Mouse (Mus musculus) heart, embryonic 15.5 days (tissue): ENCODE results near the gene Ppox. TPM values are rescaled to one million over a fixed set of nuclear protein-coding genes. Genes with fewer than 3 reads are reported as not detected.
A peak's percentile ranks its signal among the peaks of the same experiment; 100 is the strongest.
"Not testable (repeated sequence)": the region's sequence is repeated elsewhere in the genome, so short reads cannot be mapped to it uniquely, and the experiment has no call there.

ENCODE experiments used
- ATAC-seq: fragments of 200-750 bp; cut with Nextera tagmentation; replicated peaks from 2 replicates; pipeline ENCODE4 v1.8.0; 2017; ENCODE audit warnings: low read depth, moderate TSS enrichment; ENCODE audit not compliant: insufficient number of reproducible peaks, insufficient read depth, low FRiP score
- H3K27ac ChIP-seq: fragments of 300-500 bp; sonication (generic); 2 replicates; pipeline ENCODE4 v1.5.1; 2015; ENCODE audit warnings: mild to moderate bottlenecking, inconsistent platforms
- H3K27me3 ChIP-seq: fragments of 300-500 bp; sonication (generic); 2 replicates; pipeline ENCODE4 v1.6.1; 2015; ENCODE audit warnings: inconsistent platforms
- H3K36me3 ChIP-seq: fragments of 300-500 bp; sonication (generic); 2 replicates; pipeline ENCODE4 v1.6.1; 2015; ENCODE audit warnings: mild to moderate bottlenecking, inconsistent platforms
- H3K4me1 ChIP-seq: fragments of 300-500 bp; sonication (generic); replicated peaks from 2 replicates; pipeline ENCODE4 v1.6.1; 2015; ENCODE audit warnings: inconsistent platforms
- H3K4me2 ChIP-seq: fragments of 300-500 bp; sonication (generic); 2 replicates; pipeline ENCODE4 v1.6.1; 2015; ENCODE audit warnings: inconsistent platforms, mild to moderate bottlenecking, moderate library complexity
- H3K4me3 ChIP-seq: fragments of 300-500 bp; sonication (generic); 2 replicates; pipeline ENCODE4 v1.5.1; 2015; ENCODE audit warnings: mild to moderate bottlenecking, inconsistent platforms
- H3K9ac ChIP-seq: fragments of 300-500 bp; sonication (generic); 2 replicates; pipeline ENCODE4 v1.6.1; 2015; ENCODE audit warnings: mild to moderate bottlenecking, inconsistent platforms
- H3K9me3 ChIP-seq: fragments of 300-500 bp; sonication (generic); replicated peaks from 2 replicates; pipeline ENCODE4 v1.6.1; 2016; ENCODE audit warnings: inconsistent platforms
- WGBS: fragments of 180-500 bp; shearing (Covaris S2); methylation state at CpG from one replicate; pipeline ENCODE4 v1.1.7; 2015; ENCODE audit warnings: mixed read lengths; 5-methylcytosine and 5-hydroxymethylcytosine counted together
- polyA plus RNA-seq: library from polyadenylated mRNA; unstranded; fragments of >200 nt; fragmentation: Nextera tagmentation; extraction: Ambion mirVana; gene quantifications from 2 replicates; pipeline ENCODE4 v1.2.1, GENCODE M21; 2015

Gene Ppox
- polyA plus RNA-seq, 1 experiment from 2014 or later: 32.7 TPM

GRCm38 (mm10) chr1:171309321-171309720 lies 28.3 kb upstream of the Ppox start:
- no peaks in the 10 kb centered on the region for H3K36me3 ChIP-seq
- no peak for ATAC-seq
- H3K27ac ChIP-seq: no peak overlapping the region
- no peaks in the 10 kb centered on the region for H3K27me3 ChIP-seq
- H3K9ac ChIP-seq: no peak overlapping the region
- H3K4me2 ChIP-seq: no peak overlapping the region
- H3K4me1 ChIP-seq: no peaks in the 10 kb centered on the region; the same call in 1 of the 2 replicates
- no peak overlapping the region for H3K4me3 ChIP-seq
- 66% methylated on average over 2 of the region's 2 CpGs for WGBS
- H3K9me3 ChIP-seq: no peaks in the 10 kb centered on the region

GRCm38 (mm10) chr1:171306157-171306556 lies 25.2 kb upstream of the Ppox start:
- peak overlapping the region; percentile 27; the same call in 1 of the 2 replicates for H3K27ac ChIP-seq
- not testable (repeated sequence) for H3K9ac ChIP-seq, H3K4me1 ChIP-seq, H3K27me3 ChIP-seq, H3K4me3 ChIP-seq, H3K9me3 ChIP-seq, ATAC-seq, H3K36me3 ChIP-seq, H3K4me2 ChIP-seq
- WGBS: 71% methylated on average over 5 of the region's 5 CpGs

GRCm38 (mm10) chr1:171298226-171298625 lies 17.2 kb upstream of the Ppox start:
- ATAC-seq: no peak
- peaks cover 22% of the 10 kb centered on the region for H3K27me3 ChIP-seq
- H3K36me3 ChIP-seq: no peaks in the 10 kb centered on the region
- H3K4me1 ChIP-seq: peaks cover 6% of the 10 kb centered on the region
- no peak overlapping the region for H3K27ac ChIP-seq
- H3K9ac ChIP-seq: no peak overlapping the region
- no peaks in the 10 kb centered on the region for H3K9me3 ChIP-seq
- H3K4me2 ChIP-seq: no peak overlapping the region
- WGBS: 52% methylated on average over 3 of the region's 3 CpGs
- H3K4me3 ChIP-seq: no peak overlapping the region

- peak overlapping the region; percentile 80 for H3K4me3 ChIP-seq
- H3K4me2 ChIP-seq: peak overlapping the region; percentile 72
- peaks cover 22% of the 10 kb centered on the region for H3K27me3 ChIP-seq
- H3K27ac ChIP-seq: peak overlapping the region; percentile 94
- peak overlapping the region; percentile 83 for H3K9ac ChIP-seq
- 12% methylated on average over 3 of the region's 3 CpGs for WGBS
- no peaks in the 10 kb centered on the region for H3K9me3 ChIP-seq
- peaks cover 8% of the 10 kb centered on the region for H3K4me1 ChIP-seq
- H3K36me3 ChIP-seq: 0 out of 2 replicates have a peak, but pooled peaks cover 4% of the 10 kb centered on the region
- ATAC-seq: no peak
Observed at GRCm38 (mm10) chr1:171295063-171295402, 14.0 kb upstream of the Ppox start.

- Histone ChIP-seq H3K36me3 (peaks cover 9% of the 10 kb centered on the region; the same call in 1 of the 2 replicates), H3K9ac (peak within 1 kb of the TSS; percentile 83), H3K4me1 (peaks cover 8% of the 10 kb centered on the region)
Observed at GRCm38 (mm10) chr1:171294298-171295062, 13.5 kb upstream of the Ppox start, which contains the start of gene Ufc1. Gene Ufc1, minus strand, starts transcription at chr1:171295024.

GRCm38 (mm10) chr1:171293906-171294297 lies 12.9 kb upstream of the Ppox start:
- H3K9me3 ChIP-seq: no peaks in the 10 kb centered on the region
- peak overlapping the region; percentile 72 for H3K4me2 ChIP-seq
- H3K27ac ChIP-seq: peak overlapping the region; percentile 94; the same call in 1 of the 2 replicates
- no peak for ATAC-seq
- peaks cover 8% of the 10 kb centered on the region for H3K4me1 ChIP-seq
- H3K4me3 ChIP-seq: peak overlapping the region; percentile 80
- peak overlapping the region; percentile 83 for H3K9ac ChIP-seq
- 37% methylated on average over 5 of the region's 5 CpGs for WGBS
- peaks cover 22% of the 10 kb centered on the region for H3K27me3 ChIP-seq
- H3K36me3 ChIP-seq: peaks cover 15% of the 10 kb centered on the region; the same call in 1 of the 2 replicates

More at GRCm38 (mm10) chr1:171294298-171295062, 13.5 kb upstream of the Ppox start, which contains the start of gene Ufc1:
- Histone ChIP-seq H3K4me3 (peak within 1 kb of the TSS; percentile 80), H3K27ac (peak within 1 kb of the TSS; percentile 94), H3K27me3 (peaks cover 22% of the 10 kb centered on the region), H3K9me3 (no peaks in the 10 kb centered on the region), H3K4me2 (peak within 1 kb of the TSS; percentile 72)
- WGBS: under 1% methylated on average over 42 of the region's 42 CpGs
- peak; percentile 48 for ATAC-seq

GRCm38 (mm10) chr1:171293351-171293750 lies 12.4 kb upstream of the Ppox start:
- H3K27ac ChIP-seq: no peak overlapping the region
- H3K36me3 ChIP-seq: peaks cover 20% of the 10 kb centered on the region; the same call in 1 of the 2 replicates
- no peaks in the 10 kb centered on the region for H3K9me3 ChIP-seq
- peaks cover 16% of the 10 kb centered on the region for H3K27me3 ChIP-seq
- H3K4me3 ChIP-seq: peak overlapping the region; percentile 80
- peak overlapping the region; percentile 72 for H3K4me2 ChIP-seq
- no peak overlapping the region for H3K9ac ChIP-seq
- WGBS: 79% methylated on average over 3 of the region's 3 CpGs
- H3K4me1 ChIP-seq: peaks cover 8% of the 10 kb centered on the region
- no peak for ATAC-seq

GRCm38 (mm10) chr1:171288328-171288727 lies 7.3 kb upstream of the Ppox start:
- no peak for ATAC-seq
- Histone ChIP-seq H3K36me3 (peaks cover 45% of the 10 kb centered on the region; the same call in 1 of the 2 replicates), H3K27me3 (no peaks in the 10 kb centered on the region), H3K9me3 (no peaks in the 10 kb centered on the region), H3K4me3 (peak overlapping the region; percentile 100; the same call in 1 of the 2 replicates), H3K4me1 (peaks cover 23% of the 10 kb centered on the region), H3K9ac (0 out of 2 replicates have a peak overlapping the region, but pooled peaks have one; percentile 99), H3K27ac (peak overlapping the region; percentile 95), H3K4me2 (peak overlapping the region; percentile 55)
- WGBS: 57% methylated on average over 4 of the region's 4 CpGs

- peak within 1 kb of the TSS; percentile 83 for H3K4me2 ChIP-seq
- H3K4me3 ChIP-seq: peak within 1 kb of the TSS; percentile 100
- H3K9ac ChIP-seq: peak within 1 kb of the TSS; percentile 99
- H3K36me3 ChIP-seq: peaks cover 45% of the 10 kb centered on the region; the same call in 1 of the 2 replicates
- H3K27me3 ChIP-seq: no peaks in the 10 kb centered on the region
- ATAC-seq: peak; percentile 92
- peaks cover 21% of the 10 kb centered on the region for H3K4me1 ChIP-seq
- peak within 1 kb of the TSS; percentile 95 for H3K27ac ChIP-seq
- no peaks in the 10 kb centered on the region for H3K9me3 ChIP-seq
- WGBS: 1% methylated on average over 49 of the region's 49 CpGs
Observed at GRCm38 (mm10) chr1:171287136-171288081, 6.4 kb upstream of the Ppox start, which contains the start of gene Usp21. Gene Usp21, minus strand, starts transcription at chr1:171287991.

- peak overlapping the region; percentile 83 for H3K4me2 ChIP-seq
- no peak overlapping the region for H3K27ac ChIP-seq
- H3K36me3 ChIP-seq: peaks cover 45% of the 10 kb centered on the region; the same call in 1 of the 2 replicates
- peak overlapping the region; percentile 99; the same call in 1 of the 2 replicates for H3K9ac ChIP-seq
- peaks cover 30% of the 10 kb centered on the region for H3K4me1 ChIP-seq
- no peak for ATAC-seq
- H3K9me3 ChIP-seq: no peaks in the 10 kb centered on the region
- H3K4me3 ChIP-seq: peak overlapping the region; percentile 100
- H3K27me3 ChIP-seq: no peaks in the 10 kb centered on the region
- WGBS: 90% methylated on average over 19 of the region's 19 CpGs
Observed at GRCm38 (mm10) chr1:171286517-171286916, 5.5 kb upstream of the Ppox start.
